Mouse (Mus musculus): ENCODE results near the gene Idh3g.

DNA sequence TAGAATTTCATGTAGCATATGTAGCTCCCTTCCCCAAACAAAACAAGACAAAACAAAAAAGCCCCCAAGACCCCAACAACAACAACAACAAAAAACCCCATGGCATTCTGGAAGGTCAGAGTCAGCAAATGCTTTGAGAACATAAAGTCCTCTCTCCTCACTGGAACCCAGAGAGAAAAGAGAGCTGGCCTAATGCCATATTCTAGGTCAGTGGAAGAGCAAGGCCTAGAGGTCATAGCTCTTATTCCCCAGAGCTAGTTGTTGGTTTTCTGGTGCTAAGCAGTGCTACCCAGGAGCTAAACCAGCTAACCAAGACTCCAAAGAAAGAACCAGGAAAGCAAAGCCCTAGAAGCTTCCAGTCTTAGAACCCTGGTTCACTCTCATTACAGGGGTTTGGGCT lies 1.0 kb downstream of the Idh3g start:
- no peak for TF ChIP-seq CTCF (IDR thresholded peaks at IDR 0.05; ENCODE audit: low read depth)
- no peak for TF ChIP-seq EP300 (IDR thresholded peaks at IDR 0.05; ENCODE audit: low read depth)
